Mouse (Mus musculus) midbrain, embryonic 13.5 days (tissue): ENCODE measurements around the gene Eed. TPM values are rescaled to one million over a fixed set of nuclear protein-coding genes. Genes with fewer than 3 reads are reported as not detected.
"Not testable (repeated sequence)": the region's sequence is repeated elsewhere in the genome, so short reads cannot be mapped to it uniquely, and the experiment has no call there.

Source experiments
- ATAC-seq: fragments of 200-750 bp; cut with Nextera tagmentation; 2 replicates; pipeline ENCODE4 v1.8.0; 2017; ENCODE audit warnings: mild to moderate bottlenecking, moderate TSS enrichment, moderate library complexity
- H3K27ac ChIP-seq: fragments of 300-500 bp; sonication (generic); 2 replicates; pipeline ENCODE4 v1.5.1; 2015; ENCODE audit warnings: inconsistent platforms, mild to moderate bottlenecking, moderate library complexity
- H3K27me3 ChIP-seq: fragments of 300-500 bp; sonication (generic); 2 replicates; pipeline ENCODE4 v1.6.1; 2015; ENCODE audit warnings: mild to moderate bottlenecking, inconsistent platforms
- H3K36me3 ChIP-seq: fragments of 300-500 bp; sonication (generic); 2 replicates; pipeline ENCODE4 v1.6.1; 2015; ENCODE audit warnings: mild to moderate bottlenecking, inconsistent platforms
- H3K4me1 ChIP-seq: fragments of 300-500 bp; sonication (generic); replicated peaks from 2 replicates; pipeline ENCODE4 v1.6.1; 2015; ENCODE audit warnings: inconsistent platforms
- H3K4me2 ChIP-seq: fragments of 300-500 bp; sonication (generic); replicated peaks from 2 replicates; pipeline ENCODE4 v1.6.1; 2015; ENCODE audit warnings: moderate library complexity, mild to moderate bottlenecking, inconsistent platforms
- H3K4me3 ChIP-seq: fragments of 300-500 bp; sonication (generic); replicated peaks from 2 replicates; pipeline ENCODE4 v1.5.1; 2015; ENCODE audit warnings: mild to moderate bottlenecking, inconsistent platforms
- H3K9ac ChIP-seq: fragments of 300-500 bp; sonication (generic); replicated peaks from 2 replicates; pipeline ENCODE4 v1.6.1; 2015; ENCODE audit warnings: mild to moderate bottlenecking, inconsistent platforms
- H3K9me3 ChIP-seq: fragments of 300-500 bp; sonication (generic); 2 replicates; pipeline ENCODE4 v1.6.1; 2016; ENCODE audit warnings: mild to moderate bottlenecking, inconsistent platforms
- WGBS: fragments of 180-500 bp; shearing (Covaris S2); methylation state at CpG from one replicate; pipeline ENCODE4 v1.1.7; 2015; 5-methylcytosine and 5-hydroxymethylcytosine counted together
- polyA plus RNA-seq: library from polyadenylated mRNA; unstranded; fragments of >200 nt; fragmentation: Nextera tagmentation; extraction: Ambion mirVana; gene quantifications from 2 replicates; pipeline ENCODE4 v1.2.1, GENCODE M21; 2015

The Eed gene
- polyA plus RNA-seq, 1 experiment from 2014 or later: 42.4 TPM

DNA sequence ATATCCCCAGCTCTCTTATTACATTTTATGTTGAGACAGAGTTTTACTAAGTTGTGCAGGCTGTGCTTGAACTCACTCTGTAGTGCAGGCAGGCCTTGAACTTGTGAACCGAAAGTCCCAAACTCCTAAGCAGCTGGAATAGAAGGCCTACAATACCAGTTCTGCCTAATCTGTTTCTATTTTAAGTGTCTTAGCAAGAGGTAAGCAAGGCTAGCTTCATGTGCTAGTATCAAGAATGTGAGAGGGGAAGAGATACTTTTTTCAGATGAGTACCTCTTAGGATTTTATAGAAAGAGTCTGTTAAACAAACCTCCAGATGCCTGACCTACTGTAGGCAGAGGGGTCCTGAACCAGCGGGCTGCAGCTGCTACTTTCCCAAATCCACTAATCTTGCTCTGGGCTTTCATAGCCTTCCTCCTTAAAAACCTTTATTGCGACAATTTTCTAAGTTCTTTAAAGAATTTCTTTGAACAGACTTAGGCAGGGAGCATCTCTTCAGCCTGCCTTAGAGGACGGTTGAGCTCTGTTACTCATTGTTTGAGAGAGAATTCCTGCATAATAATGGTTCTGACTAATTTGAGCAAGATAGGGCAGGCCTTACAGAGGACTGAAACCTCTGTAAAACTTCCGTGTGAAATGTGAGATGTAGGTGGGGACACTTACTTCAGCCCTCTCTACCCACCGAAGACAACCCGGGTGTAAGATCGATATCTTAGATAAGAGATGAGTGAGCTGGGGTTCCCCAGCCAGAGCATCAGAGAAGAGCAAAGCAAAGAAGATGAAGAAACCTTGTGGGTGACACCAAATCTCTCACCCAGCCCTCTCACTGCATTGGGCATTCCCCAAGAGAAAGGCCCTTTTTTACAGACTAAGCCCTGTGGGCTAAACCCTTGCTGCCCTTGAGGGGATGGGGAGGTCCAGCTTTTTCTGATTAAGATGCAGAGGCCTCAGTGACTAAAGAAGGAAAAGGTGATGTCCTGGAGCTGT lies 26.2 kb upstream of the Eed start:
- Histone ChIP-seq H3K4me1 (no peaks in the 10 kb centered on the region), H3K36me3 (no peaks in the 10 kb centered on the region), H3K27me3 (no peaks in the 10 kb centered on the region), H3K4me2 (no peak overlapping the region), H3K9me3 (no peaks in the 10 kb centered on the region), H3K9ac (no peak overlapping the region), H3K4me3 (no peak overlapping the region), H3K27ac (no peak overlapping the region)
- 43% methylated on average over 8 of the region's 8 CpGs for WGBS
- no peak for ATAC-seq

DNA sequence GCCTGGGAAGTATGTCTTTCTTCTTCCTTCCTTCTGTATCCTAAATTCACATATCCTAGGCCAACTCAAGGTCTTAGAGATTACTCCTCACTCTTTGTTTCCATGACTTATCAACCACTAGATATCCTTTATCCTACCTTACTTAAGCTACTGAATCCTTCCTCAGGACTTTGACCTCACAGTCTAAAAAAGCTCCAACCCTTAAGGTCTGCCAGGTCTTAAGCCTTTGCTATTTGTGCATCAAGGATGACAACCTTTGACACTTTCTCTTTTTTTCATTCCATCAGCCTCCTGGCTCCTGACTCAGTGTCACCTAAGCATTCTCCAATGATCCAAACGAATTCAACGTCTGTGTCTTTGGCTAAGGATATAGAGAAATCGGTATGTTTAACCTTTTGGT lies 24.0 kb upstream of the Eed start:
- no peak for ATAC-seq
- Histone ChIP-seq H3K27me3 (no peaks in the 10 kb centered on the region), H3K36me3 (no peaks in the 10 kb centered on the region), H3K4me2 (no peak overlapping the region), H3K9ac (no peak overlapping the region), H3K4me3 (no peak overlapping the region), H3K4me1 (no peaks in the 10 kb centered on the region), H3K9me3 (no peaks in the 10 kb centered on the region), H3K27ac (no peak overlapping the region)
- WGBS: 93% methylated on average over 3 of the region's 3 CpGs

DNA sequence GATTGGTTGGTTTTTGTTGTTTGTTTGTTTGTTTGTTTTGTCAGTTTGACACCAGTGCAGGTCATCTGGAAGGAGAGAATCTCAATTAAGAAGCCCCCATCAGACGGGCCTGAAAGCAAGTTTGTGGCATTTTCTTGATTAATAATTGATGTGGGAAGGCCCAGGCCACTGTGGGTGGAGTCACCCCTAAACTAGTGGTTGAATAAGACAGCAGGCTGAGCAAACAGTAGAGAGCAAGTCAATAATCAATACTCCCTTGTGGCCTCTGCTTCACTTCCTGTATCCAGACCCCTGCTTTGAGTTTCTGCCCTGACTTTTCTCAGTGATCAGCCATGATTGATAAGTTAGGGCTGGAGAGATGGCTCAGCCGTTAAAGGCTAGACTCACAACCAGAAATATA lies 21.6 kb upstream of the Eed start:
- ATAC-seq: no peak
- Histone ChIP-seq H3K4me3 (no peak overlapping the region), H3K4me2 (no peak overlapping the region), H3K36me3 (no peaks in the 10 kb centered on the region), H3K9ac (no peak overlapping the region), H3K4me1 (no peaks in the 10 kb centered on the region), H3K27ac (no peak overlapping the region), H3K27me3 (no peaks in the 10 kb centered on the region), H3K9me3 (no peaks in the 10 kb centered on the region)
- 80% methylated on average over 2 of the region's 2 CpGs for WGBS

DNA sequence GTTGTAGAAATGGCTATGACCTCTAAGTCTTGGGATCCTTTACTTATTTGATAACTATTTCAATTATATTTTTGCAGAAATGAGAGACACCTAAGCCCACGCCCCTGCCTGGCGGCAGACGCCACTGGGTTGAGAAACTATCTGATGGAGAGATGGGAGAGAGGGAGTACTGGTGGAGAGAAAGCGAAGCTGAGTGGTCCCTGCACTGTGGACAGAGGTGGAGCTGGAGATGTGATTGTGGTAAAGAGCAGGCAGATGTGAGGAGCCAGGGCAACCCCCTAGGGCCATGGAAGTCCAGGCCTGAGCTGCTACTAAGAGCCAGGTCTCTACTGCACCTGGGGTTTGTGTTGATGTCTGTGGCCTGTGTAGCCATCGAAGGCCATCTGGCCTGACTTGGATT lies 18.7 kb upstream of the Eed start:
- 91% methylated on average over 5 of the region's 5 CpGs for WGBS
- Histone ChIP-seq H3K9me3 (no peaks in the 10 kb centered on the region), H3K36me3 (no peaks in the 10 kb centered on the region), H3K4me3 (no peak overlapping the region), H3K4me2 (no peak overlapping the region), H3K27ac (no peak overlapping the region), H3K27me3 (no peaks in the 10 kb centered on the region), H3K9ac (no peak overlapping the region), H3K4me1 (no peaks in the 10 kb centered on the region)
- 0 out of 2 replicates have a peak, but pooled peaks have one; percentile 12 for ATAC-seq

DNA sequence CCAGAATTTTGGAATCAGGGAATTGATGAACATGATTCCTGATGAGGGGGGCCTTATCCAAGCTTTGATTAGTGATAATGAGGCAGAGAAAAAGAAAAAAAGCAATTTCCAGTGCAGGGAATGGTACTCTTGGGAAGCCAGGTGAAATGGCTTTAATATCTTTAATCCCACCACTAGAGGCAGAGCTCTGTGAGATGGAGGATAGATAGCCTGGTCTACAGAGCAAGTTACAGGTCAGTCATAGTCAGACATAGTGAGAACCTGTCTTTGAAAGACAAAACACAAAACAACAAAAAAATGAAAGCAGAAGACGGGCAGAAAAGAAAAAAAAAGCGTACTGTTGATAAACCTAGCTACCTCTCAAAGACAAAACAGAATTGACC lies 17.8 kb upstream of the Eed start:
- Histone ChIP-seq H3K4me3 (no peak overlapping the region), H3K36me3 (no peaks in the 10 kb centered on the region), H3K9ac (no peak overlapping the region), H3K27ac (no peak overlapping the region), H3K27me3 (no peaks in the 10 kb centered on the region), H3K9me3 (no peaks in the 10 kb centered on the region), H3K4me2 (peak overlapping the region; percentile 36), H3K4me1 (no peaks in the 10 kb centered on the region)
- WGBS: 80% methylated on average over 2 of the region's 2 CpGs
- peak; percentile 74 for ATAC-seq

DNA sequence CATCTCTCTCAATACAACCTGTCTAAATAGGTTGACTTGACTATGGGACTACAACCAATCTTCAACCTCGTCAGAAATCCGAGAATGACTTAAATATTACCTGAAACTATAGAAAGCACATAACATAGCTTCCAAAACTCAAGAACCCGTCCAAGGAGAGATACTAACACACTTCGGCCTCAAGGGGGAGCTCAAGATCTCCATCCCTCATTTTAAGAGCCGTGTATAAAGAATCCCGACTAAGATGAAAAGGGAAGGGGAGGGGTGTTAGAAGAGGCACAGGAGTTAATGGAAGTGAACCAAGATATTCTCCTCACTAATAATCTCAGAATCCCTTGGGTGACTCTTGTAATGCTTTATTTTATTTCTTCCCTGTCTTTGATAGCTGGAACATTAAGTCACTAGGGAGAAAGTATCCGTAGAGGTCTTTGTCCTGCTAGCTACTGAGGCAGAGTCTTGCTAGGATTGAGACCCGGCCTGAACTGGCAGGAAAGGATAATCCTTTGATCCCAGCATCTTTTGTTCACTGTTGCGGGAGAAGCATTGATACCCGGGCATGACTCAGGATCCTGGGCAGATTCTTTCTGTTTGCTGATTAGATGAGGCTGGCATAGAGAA lies 17.3 kb upstream of the Eed start:
- 2% methylated on average over 10 of the region's 10 CpGs for WGBS
- Histone ChIP-seq H3K36me3 (no peaks in the 10 kb centered on the region), H3K27me3 (no peaks in the 10 kb centered on the region), H3K4me2 (peak overlapping the region; percentile 36), H3K9ac (no peak overlapping the region), H3K9me3 (no peaks in the 10 kb centered on the region), H3K4me1 (no peaks in the 10 kb centered on the region), H3K27ac (no peak overlapping the region), H3K4me3 (peak overlapping the region; percentile 10; the same call in 1 of the 2 replicates)
- ATAC-seq: peak; percentile 83

DNA sequence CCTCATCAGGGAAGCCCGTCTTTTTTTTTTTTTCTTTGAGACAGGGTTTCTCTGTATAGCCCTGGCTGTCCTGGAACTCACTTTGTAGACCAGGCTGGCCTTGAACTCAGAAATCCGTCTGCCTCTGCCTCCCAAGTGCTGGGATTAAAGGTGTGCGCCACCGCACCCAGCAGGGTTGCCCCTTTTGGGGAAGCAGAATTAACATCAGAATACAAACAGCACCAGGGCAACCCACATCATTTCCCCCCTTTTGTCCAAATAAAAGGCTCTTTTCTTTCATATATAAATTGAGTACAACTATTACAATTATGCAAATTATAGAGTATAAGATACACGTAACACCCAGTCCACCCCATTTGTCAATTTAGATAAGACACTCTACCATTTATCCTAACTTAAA lies 16.7 kb upstream of the Eed start:
- not testable (repeated sequence) for H3K36me3 ChIP-seq, H3K27ac ChIP-seq, H3K4me3 ChIP-seq, H3K4me2 ChIP-seq, H3K9me3 ChIP-seq, H3K9ac ChIP-seq, H3K27me3 ChIP-seq, ATAC-seq, H3K4me1 ChIP-seq
- WGBS: 24% methylated on average over 5 of the region's 5 CpGs

DNA sequence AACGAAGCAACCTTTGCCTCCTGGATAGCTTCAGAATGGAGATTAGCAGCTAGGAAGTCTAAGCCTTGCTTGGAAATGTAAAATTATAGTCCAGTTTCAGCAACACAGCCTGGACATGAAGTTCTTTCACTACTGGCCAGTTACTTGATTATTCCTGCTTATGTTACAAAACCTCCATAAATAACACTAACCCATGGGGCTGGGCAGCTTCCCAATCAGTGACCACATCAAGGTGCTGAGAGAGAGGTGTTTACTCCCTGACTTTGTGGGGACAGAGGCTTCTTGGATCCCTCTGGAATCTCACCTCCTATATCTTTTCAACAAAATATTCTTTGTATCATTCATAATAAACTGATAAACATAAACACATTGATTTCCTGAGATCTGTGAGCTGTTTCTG lies 12.3 kb upstream of the Eed start:
- H3K4me1 ChIP-seq: no peaks in the 10 kb centered on the region
- no peak overlapping the region for H3K4me3 ChIP-seq

DNA sequence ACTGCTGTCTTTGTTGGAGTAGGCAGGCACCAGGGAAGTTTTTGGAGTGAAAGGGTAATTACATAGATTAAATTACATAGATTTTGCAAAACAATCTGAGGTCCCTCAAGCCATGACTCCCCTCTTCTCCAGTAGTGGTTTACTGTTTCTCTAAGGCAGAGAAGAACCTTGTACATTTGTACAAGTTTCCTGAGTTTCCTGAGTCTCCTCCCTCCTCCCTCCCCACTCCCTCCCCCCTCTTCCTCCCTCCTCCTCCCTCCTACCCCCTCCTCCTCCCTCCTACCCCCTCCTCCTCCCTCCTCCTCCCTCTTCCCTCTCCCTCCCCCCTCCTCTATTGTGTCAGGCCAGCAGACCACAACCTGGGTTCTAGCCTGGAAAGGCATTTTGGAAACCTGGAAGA lies 3.6 kb upstream of the Eed start:
- H3K4me1 ChIP-seq: peaks cover 11% of the 10 kb centered on the region
- no peaks in the 10 kb centered on the region for H3K9me3 ChIP-seq
- no peak overlapping the region for H3K4me2 ChIP-seq
- no peaks in the 10 kb centered on the region for H3K36me3 ChIP-seq
- no peak for ATAC-seq
- H3K27me3 ChIP-seq: no peaks in the 10 kb centered on the region
- H3K4me3 ChIP-seq: no peak overlapping the region
- H3K9ac ChIP-seq: no peak overlapping the region
- H3K27ac ChIP-seq: no peak overlapping the region

More for the DNA sequence above, 12.3 kb upstream of the Eed start:
- no peak for ATAC-seq
- 93% methylated on average over 1 of the region's 1 CpGs for WGBS
- Histone ChIP-seq H3K9ac (no peak overlapping the region), H3K27me3 (no peaks in the 10 kb centered on the region), H3K36me3 (no peaks in the 10 kb centered on the region), H3K9me3 (no peaks in the 10 kb centered on the region), H3K27ac (no peak overlapping the region), H3K4me2 (no peak overlapping the region)

DNA sequence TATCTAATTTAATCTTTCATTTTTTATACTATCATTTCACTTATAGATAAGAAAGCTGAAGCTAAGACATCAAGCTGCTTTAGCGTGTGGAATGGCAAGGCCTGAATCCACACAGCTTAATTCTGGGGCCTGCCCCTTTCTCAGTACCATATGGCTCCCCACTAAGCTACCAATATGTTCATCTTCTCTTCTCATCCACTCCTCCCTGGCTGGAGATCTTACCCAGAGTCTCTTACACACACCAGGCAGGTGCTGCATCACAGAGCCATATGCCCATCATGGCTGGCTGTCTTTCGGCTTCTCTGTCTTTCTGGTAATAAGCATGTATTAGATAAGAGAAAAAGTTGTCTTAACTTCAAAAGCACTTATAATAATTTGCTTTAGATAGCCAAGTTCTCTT lies 2.7 kb upstream of the Eed start:
- no peak for ATAC-seq
- Histone ChIP-seq H3K9me3 (no peaks in the 10 kb centered on the region), H3K27me3 (no peaks in the 10 kb centered on the region), H3K27ac (no peak overlapping the region), H3K4me3 (no peak overlapping the region), H3K36me3 (no peaks in the 10 kb centered on the region), H3K4me1 (peaks cover 20% of the 10 kb centered on the region), H3K4me2 (no peak overlapping the region), H3K9ac (no peak overlapping the region)
- 87% methylated on average over 2 of the region's 2 CpGs for WGBS

DNA sequence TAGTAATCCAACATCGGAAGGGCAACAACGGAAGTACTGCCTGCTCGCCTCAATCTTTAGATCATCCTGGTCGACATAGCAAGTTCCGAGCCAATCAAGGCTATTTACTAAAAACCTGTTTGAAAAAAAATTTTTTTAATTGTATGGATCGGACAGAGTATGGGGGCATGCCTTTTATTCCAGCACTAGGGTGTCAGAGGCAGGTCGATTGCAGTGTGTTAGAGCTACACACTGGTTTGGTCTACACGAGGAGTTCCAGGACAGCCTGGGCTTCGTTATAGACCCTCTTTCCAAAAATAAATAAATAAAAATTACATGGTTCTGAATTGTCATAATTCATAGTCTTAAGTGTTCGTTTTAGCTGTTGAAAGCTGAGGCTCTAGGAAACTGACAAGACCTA lies 774 bp upstream of the Eed start:
- peaks cover 21% of the 10 kb centered on the region for H3K4me1 ChIP-seq
- WGBS: 17% methylated on average over 10 of the region's 10 CpGs
- peaks cover 3% of the 10 kb centered on the region; the same call in 1 of the 2 replicates for H3K36me3 ChIP-seq
- peak; percentile 63 for ATAC-seq
- no peaks in the 10 kb centered on the region for H3K9me3 ChIP-seq
- peak overlapping the region; percentile 99 for H3K27ac ChIP-seq
- H3K4me3 ChIP-seq: peak overlapping the region; percentile 69
- peak overlapping the region; percentile 87 for H3K9ac ChIP-seq
- peak overlapping the region; percentile 89 for H3K4me2 ChIP-seq
- no peaks in the 10 kb centered on the region for H3K27me3 ChIP-seq

DNA sequence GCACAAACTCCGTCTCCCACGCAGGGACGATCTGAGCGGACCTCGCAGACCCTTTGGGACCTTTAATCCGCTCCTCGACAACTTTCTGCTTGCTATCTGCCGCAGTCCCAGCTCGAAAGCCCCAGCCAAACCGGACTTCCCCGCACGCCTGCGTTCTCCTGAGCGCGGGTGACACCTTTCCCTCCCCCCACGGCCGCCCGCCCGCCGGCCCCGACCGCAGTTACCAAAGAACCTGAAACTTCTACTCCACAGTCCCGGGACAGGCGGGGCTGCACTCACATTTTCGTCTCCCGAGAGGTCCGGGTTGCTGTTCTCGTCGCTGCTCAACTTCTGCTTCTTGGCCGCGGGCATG lies 674 bp downstream of the Eed start:
- ATAC-seq: no peak
- Histone ChIP-seq H3K4me2 (peak overlapping the region; percentile 89), H3K36me3 (peaks cover 14% of the 10 kb centered on the region), H3K9me3 (no peaks in the 10 kb centered on the region), H3K4me1 (peaks cover 21% of the 10 kb centered on the region), H3K27me3 (no peaks in the 10 kb centered on the region), H3K9ac (peak overlapping the region; percentile 87), H3K27ac (peak overlapping the region; percentile 99), H3K4me3 (peak overlapping the region; percentile 69)
- under 1% methylated on average over 31 of the region's 31 CpGs for WGBS
